ENCODE assay signal across 10 mouse cellular contexts in the genomic region with DNA sequence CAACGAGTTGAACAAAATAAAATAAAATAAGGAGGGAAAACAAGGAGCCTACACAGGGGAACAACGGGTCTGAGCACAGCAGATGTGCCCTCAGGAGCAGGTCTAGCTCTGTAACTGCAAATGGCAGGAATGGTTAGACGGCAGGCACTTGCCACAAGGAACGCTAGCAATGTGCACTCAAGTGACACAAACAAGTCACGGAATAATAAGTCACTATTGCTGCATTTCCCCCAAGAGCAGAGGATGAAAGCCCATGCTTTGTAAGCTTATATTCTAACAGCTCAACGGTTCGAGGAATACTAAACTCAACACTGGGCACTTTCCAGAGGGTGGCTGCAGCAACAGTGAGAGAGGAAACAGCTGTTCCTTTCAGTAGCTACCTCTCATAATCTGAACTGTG.
DNase-seq lines count a peak whose midpoint lies in the region; ATAC-seq and TF ChIP-seq lines count a peak whose summit lies in the region.
"Had no signal": no experiment of that assay in that cellular context is flagged by ENCODE, and none has a peak within 500 bp of the region (broad histone marks: within the 10 kb centered on the region; RNA-seq: fewer than 3 reads in every experiment).

No protein-coding gene starts in this region.

- no peak for DNase-seq in hindbrain, embryonic 10.5 days (ENCODE audit: low spot score)
- peak; percentile 81 for DNase-seq in brain, embryonic 14.5 days (ENCODE audit: low read depth)
- no peak for DNase-seq in hindbrain, embryonic 11.5 days (ENCODE audit: low spot score)
- no peak for DNase-seq in gastrocnemius, postnatal 14 days
- DNase-seq in heart, postnatal 4 days: no peak
- DNase-seq in frontal cortex, postnatal 25 days (ENCODE audit: low spot score in 2 of 2): no peak
- DNase-seq: adrenal gland, postnatal 14 days; layer of hippocampus, postnatal 36 days had no signal

- no peak overlapping the region for H3K4me3 ChIP-seq in hindbrain, embryonic 10.5 days
- no peak overlapping the region for H3K4me3 ChIP-seq in hindbrain, embryonic 16.5 days (ENCODE audit: low read length)
- H3K4me3 ChIP-seq in hindbrain, embryonic 11.5 days (ENCODE audit: low read depth, low read length): no peak overlapping the region
- H3K4me3 ChIP-seq in neural tube, embryonic 12.5 days: no peak overlapping the region

- H3K27ac ChIP-seq in hindbrain, embryonic 10.5 days: peak overlapping the region; percentile 81
- no peak overlapping the region for H3K27ac ChIP-seq in hindbrain, embryonic 16.5 days (ENCODE audit: low read depth, low read length)
- peak overlapping the region; percentile 81; the same call in 1 of the 2 replicates for H3K27ac ChIP-seq in hindbrain, embryonic 11.5 days (ENCODE audit: low read depth, low read length)
- H3K27ac ChIP-seq in neural tube, embryonic 12.5 days: no peak overlapping the region

- H3K9ac ChIP-seq in hindbrain, embryonic 16.5 days (ENCODE audit: low read depth, low read length): no peak overlapping the region
- H3K9ac ChIP-seq in hindbrain, embryonic 11.5 days (ENCODE audit: low read depth, low read length): no peak overlapping the region
- H3K9ac ChIP-seq in neural tube, embryonic 12.5 days: no peak overlapping the region

- no peak for TF ChIP-seq POLR2A in brain, embryonic 14.5 days (IDR thresholded peaks at IDR 0.05; ENCODE audit: borderline replicate concordance, extremely low read depth, insufficient read depth, insufficient read length, poor library complexity, severe bottlenecking)

- 48% methylated on average over 7 of the region's 7 CpGs for WGBS in hindbrain, embryonic 10.5 days
- WGBS in hindbrain, embryonic 16.5 days: 23% methylated on average over 7 of the region's 7 CpGs
- 39% methylated on average over 7 of the region's 7 CpGs for WGBS in hindbrain, embryonic 11.5 days
- 24% methylated on average over 7 of the region's 7 CpGs for WGBS in neural tube, embryonic 12.5 days

- H3K4me1 ChIP-seq in hindbrain, embryonic 10.5 days (replicated peaks): peaks cover 59% of the 10 kb centered on the region
- peaks cover 23% of the 10 kb centered on the region for H3K4me1 ChIP-seq in hindbrain, embryonic 16.5 days (ENCODE audit: control insufficient read depth, insufficient read depth, low read depth, low read length)
- peaks cover 3% of the 10 kb centered on the region for H3K4me1 ChIP-seq in hindbrain, embryonic 11.5 days (replicated peaks; ENCODE audit: control insufficient read depth, insufficient read depth, low read length)
- peaks cover 36% of the 10 kb centered on the region for H3K4me1 ChIP-seq in neural tube, embryonic 12.5 days

- no peaks in the 10 kb centered on the region for H3K9me3 ChIP-seq in hindbrain, embryonic 10.5 days
- no peaks in the 10 kb centered on the region for H3K9me3 ChIP-seq in hindbrain, embryonic 16.5 days (ENCODE audit: control insufficient read depth, low read length)
- no peaks in the 10 kb centered on the region for H3K9me3 ChIP-seq in hindbrain, embryonic 11.5 days (ENCODE audit: control insufficient read depth, low read length)
- no peaks in the 10 kb centered on the region for H3K9me3 ChIP-seq in neural tube, embryonic 12.5 days

- no peak overlapping the region for H3K4me2 ChIP-seq in hindbrain, embryonic 16.5 days (ENCODE audit: low read length)
- no peak overlapping the region for H3K4me2 ChIP-seq in hindbrain, embryonic 11.5 days (replicated peaks; ENCODE audit: low read depth, low read length)
- 0 out of 2 replicates have a peak overlapping the region, but pooled peaks have one; percentile 8 for H3K4me2 ChIP-seq in neural tube, embryonic 12.5 days (replicated peaks)

- no peak for TF ChIP-seq CTCF in brain, embryonic 14.5 days (IDR thresholded peaks at IDR 0.05; ENCODE audit: borderline replicate concordance, extremely low read depth, insufficient read depth, insufficient read length)

- ATAC-seq in hindbrain, embryonic 16.5 days: no peak
- ATAC-seq in hindbrain, embryonic 11.5 days (ENCODE audit: low FRiP score): peak; percentile 36; the same call in 1 of the 2 replicates
- ATAC-seq in neural tube, embryonic 12.5 days (ENCODE audit: low FRiP score, low read depth): 0 out of 2 replicates have a peak, but pooled peaks have one; percentile 19

- intact Hi-C loops in gastrocnemius, postnatal 14 days (cut with DNase I; ENCODE audit: low total_unique reads): no loop called here

- H3K36me3 ChIP-seq in hindbrain, embryonic 10.5 days: no peaks in the 10 kb centered on the region
- no peaks in the 10 kb centered on the region for H3K36me3 ChIP-seq in hindbrain, embryonic 16.5 days (ENCODE audit: control insufficient read depth, insufficient read depth, low read length)
- H3K36me3 ChIP-seq in hindbrain, embryonic 11.5 days (ENCODE audit: control insufficient read depth, insufficient read depth, low read length): no peaks in the 10 kb centered on the region
- no peaks in the 10 kb centered on the region for H3K36me3 ChIP-seq in neural tube, embryonic 12.5 days

- H3K27me3 ChIP-seq in hindbrain, embryonic 10.5 days (ENCODE audit: insufficient read depth, poor library complexity, severe bottlenecking): no peaks in the 10 kb centered on the region
- H3K27me3 ChIP-seq in hindbrain, embryonic 16.5 days (replicated peaks; ENCODE audit: control insufficient read depth, insufficient read depth, low read length): no peaks in the 10 kb centered on the region
- H3K27me3 ChIP-seq in hindbrain, embryonic 11.5 days (ENCODE audit: control insufficient read depth, insufficient read depth, low read length): no peaks in the 10 kb centered on the region
- no peaks in the 10 kb centered on the region for H3K27me3 ChIP-seq in neural tube, embryonic 12.5 days (replicated peaks)

Comparison
In these comparisons a context has a peak if more than half of its experiments do, and no peak if none do; other contexts are left out.
1. H3K27ac ChIP-seq: peak in hindbrain, embryonic 10.5 days (single experiment) and hindbrain, embryonic 11.5 days (single experiment); none in hindbrain, embryonic 16.5 days (single experiment) and neural tube, embryonic 12.5 days (single experiment).